Mouse (Mus musculus) kidney, postnatal 0 days (tissue): Measurements from ENCODE around the gene C2cd3. TPM values are rescaled to one million over a fixed set of nuclear protein-coding genes. Genes with fewer than 3 reads are reported as not detected.

ENCODE experiments used
- ATAC-seq: fragments of 200-750 bp; cut with Nextera tagmentation; replicated peaks from 2 replicates; pipeline ENCODE4 v1.8.0; 2017; ENCODE audit warnings: low read depth, moderate number of reproducible peaks, moderate TSS enrichment, moderate library complexity; ENCODE audit not compliant: low FRiP score
- DNase-seq: peaks from one replicate; pipeline ENCODE4 v3.0.0-alpha.2; 2016; ENCODE audit warnings: low spot score
- H3K27ac ChIP-seq: fragments of 300-500 bp; sonication (generic); 2 replicates; pipeline ENCODE4 v1.5.1; 2014; ENCODE audit warnings: mild to moderate bottlenecking
- H3K27me3 ChIP-seq: fragments of 300-500 bp; sonication (generic); 2 replicates; pipeline ENCODE4 v1.6.1; 2014; ENCODE audit warnings: low read length, mixed read lengths; ENCODE audit not compliant: insufficient read depth
- H3K36me3 ChIP-seq: fragments of 300-500 bp; sonication (generic); 2 replicates; pipeline ENCODE4 v1.6.1; 2014; ENCODE audit warnings: low read length, mixed read lengths; ENCODE audit not compliant: insufficient read depth
- H3K4me1 ChIP-seq: fragments of 300-500 bp; sonication (generic); replicated peaks from 2 replicates; pipeline ENCODE4 v1.6.1; 2014; ENCODE audit warnings: antibody characterized with exemption, low read length, mixed read lengths; ENCODE audit not compliant: insufficient read depth
- H3K4me2 ChIP-seq: fragments of 300-500 bp; sonication (generic); 2 replicates; pipeline ENCODE4 v1.6.1; 2014; ENCODE audit warnings: mild to moderate bottlenecking, low read length, moderate library complexity, mixed read lengths
- H3K4me3 ChIP-seq: fragments of 300-500 bp; sonication (generic); replicated peaks from 2 replicates; pipeline ENCODE4 v1.5.1; 2014; ENCODE audit warnings: low read depth, low read length
- H3K9ac ChIP-seq: fragments of 300-500 bp; sonication (generic); 2 replicates; pipeline ENCODE4 v1.6.1; 2014; ENCODE audit warnings: low read depth, low read length
- H3K9me3 ChIP-seq: fragments of 300-500 bp; sonication (generic); replicated peaks from 2 replicates; pipeline ENCODE4 v1.6.1; 2016; ENCODE audit warnings: low read length, inconsistent platforms, mixed read lengths
- CTCF ChIP-seq: IDR thresholded peaks from 2 replicates; pipeline ENCODE4 v1.5.1; 2016; ENCODE audit warnings: antibody characterized with exemption, low read depth, mild to moderate bottlenecking, moderate library complexity
- WGBS: fragments of 180-500 bp; shearing (Covaris S2); extraction: QIAGEN DNeasy Blood & Tissue Kit; methylation state at CpG from one replicate; pipeline ENCODE4 v1.1.7; 2014; 5-methylcytosine and 5-hydroxymethylcytosine counted together
- polyA plus RNA-seq: library from polyadenylated mRNA; unstranded; fragments of >200 nt; fragmentation: Nextera tagmentation; extraction: Ambion mirVana; gene quantifications from 2 replicates; pipeline ENCODE4 v1.2.1, GENCODE M21; 2015

Gene C2cd3
- polyA plus RNA-seq, 1 experiment from 2014 or later, result 13.1 TPM

DNA sequence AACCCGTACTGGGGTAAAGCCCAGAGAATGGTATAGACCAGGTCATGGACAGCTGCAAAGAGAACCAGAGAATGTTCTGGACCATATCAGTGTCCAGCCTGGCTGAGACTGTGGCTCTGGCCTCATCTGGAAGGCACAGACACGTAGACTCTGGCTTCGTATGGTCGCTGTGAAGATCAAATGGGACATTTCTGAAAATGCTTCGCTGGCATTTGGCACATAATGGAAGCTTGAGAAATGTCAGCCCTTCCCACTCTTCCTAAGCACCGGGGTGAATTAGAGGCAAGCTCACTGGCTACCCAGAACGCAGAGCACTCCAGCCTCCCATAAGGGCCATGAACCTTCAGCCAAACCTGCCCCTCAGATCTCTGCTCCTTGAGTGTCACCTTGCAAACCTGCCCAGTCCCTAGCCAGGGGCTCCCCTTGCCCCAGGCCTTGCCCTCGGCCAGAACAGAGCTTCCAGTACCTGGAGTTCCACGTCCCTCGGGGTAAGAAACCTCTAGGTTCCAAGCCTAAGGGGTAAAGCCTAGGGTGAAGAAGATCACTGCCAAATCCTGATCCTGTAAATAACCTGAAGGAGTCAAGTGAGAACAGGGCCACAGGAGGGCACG, 98.9 kb downstream of the C2cd3 start:
- Histone ChIP-seq H3K4me2 (no peak overlapping the region), H3K27me3 (no peaks in the 10 kb centered on the region), H3K27ac (no peak overlapping the region), H3K9me3 (no peaks in the 10 kb centered on the region), H3K9ac (no peak overlapping the region), H3K4me3 (no peak overlapping the region), H3K4me1 (no peaks in the 10 kb centered on the region; the same call in 1 of the 2 replicates), H3K36me3 (peaks cover 8% of the 10 kb centered on the region; the same call in 1 of the 2 replicates)
- 92% methylated on average over 11 of the region's 11 CpGs for WGBS
- TF ChIP-seq CTCF, result no peak
- ATAC-seq (no peak), DNase-seq (no peak)

- 85% methylated on average over 1 of the region's 1 CpGs for WGBS
- ATAC-seq (no peak), DNase-seq (no peak)
- Histone ChIP-seq H3K4me2 (no peak overlapping the region), H3K27me3 (no peaks in the 10 kb centered on the region), H3K4me1 (no peaks in the 10 kb centered on the region), H3K27ac (no peak overlapping the region), H3K9ac (no peak overlapping the region), H3K9me3 (no peaks in the 10 kb centered on the region), H3K36me3 (peaks cover 8% of the 10 kb centered on the region; the same call in 1 of the 2 replicates), H3K4me3 (no peak overlapping the region)
- TF ChIP-seq CTCF, result no peak
Measured at GRCm38 (mm10) chr7:100471407-100471797, 99.4 kb downstream of the C2cd3 start.

GRCm38 (mm10) chr7:100472777-100473176, 100.7 kb downstream of the C2cd3 start, which contains the start of gene Ucp3:
Gene Ucp3 (plus strand): TSS chr7:100472990.
- no peaks in the 10 kb centered on the region for H3K27me3 ChIP-seq
- H3K4me2 ChIP-seq, result no peak within 1 kb of the TSS
- H3K4me3 ChIP-seq, result no peak within 1 kb of the TSS
- TF ChIP-seq CTCF, result no peak
- whole genome bisulfite sequencing, result 53% methylated on average over 6 of the region's 6 CpGs
- no peak within 1 kb of the TSS for H3K9ac ChIP-seq
- DNase-seq, result no peak
- H3K9me3 ChIP-seq, result no peaks in the 10 kb centered on the region
- H3K27ac ChIP-seq, result no peak within 1 kb of the TSS
- H3K36me3 ChIP-seq, result peaks cover 8% of the 10 kb centered on the region; the same call in 1 of the 2 replicates
- H3K4me1 ChIP-seq, result no peaks in the 10 kb centered on the region
- no peak for ATAC-seq

DNA sequence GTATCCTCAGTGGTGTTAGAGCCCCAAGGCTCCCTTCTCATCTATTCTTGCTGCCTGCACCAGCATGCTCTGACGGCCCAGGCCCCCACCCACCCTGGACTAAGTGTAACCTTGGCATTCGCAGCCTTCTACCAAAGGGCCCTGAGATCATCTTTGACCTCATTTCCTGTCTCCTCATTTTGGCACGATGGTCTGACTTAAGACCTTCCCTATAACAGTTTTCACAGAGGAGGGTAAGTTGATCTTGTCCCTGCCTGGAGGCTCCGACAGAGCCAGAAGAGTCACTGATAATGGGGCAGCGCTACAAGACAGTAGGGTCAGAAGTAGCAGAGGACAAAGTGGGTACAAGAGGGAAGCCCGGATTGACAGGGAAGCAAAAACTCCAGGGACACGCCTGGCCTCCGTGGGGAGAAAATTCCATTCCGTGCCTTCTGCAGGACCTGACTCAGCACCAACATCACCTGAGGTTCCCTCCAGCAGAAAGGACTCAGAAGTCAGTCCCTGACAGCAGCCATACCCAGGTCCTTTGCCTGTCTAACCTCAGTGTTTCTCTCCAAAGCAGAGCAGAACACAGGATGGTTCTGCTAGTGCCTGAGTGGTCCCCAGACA, 101.9 kb downstream of the C2cd3 start:
- no peak for TF ChIP-seq CTCF
- Histone ChIP-seq H3K4me3 (no peak overlapping the region), H3K9me3 (no peaks in the 10 kb centered on the region), H3K36me3 (peaks cover 7% of the 10 kb centered on the region; the same call in 1 of the 2 replicates), H3K4me2 (no peak overlapping the region), H3K27ac (no peak overlapping the region), H3K27me3 (no peaks in the 10 kb centered on the region), H3K4me1 (no peaks in the 10 kb centered on the region), H3K9ac (no peak overlapping the region)
- no peak for DNase-seq
- 71% methylated on average over 9 of the region's 9 CpGs for WGBS
- ATAC-seq, result no peak

- H3K27me3 ChIP-seq, result no peaks in the 10 kb centered on the region
- H3K4me1 ChIP-seq, result no peaks in the 10 kb centered on the region
- H3K4me2 ChIP-seq, result no peak overlapping the region
- H3K9me3 ChIP-seq, result no peaks in the 10 kb centered on the region
- no peak for DNase-seq
- H3K4me3 ChIP-seq, result no peak overlapping the region
- 53% methylated on average over 1 of the region's 1 CpGs for WGBS
- no peak overlapping the region for H3K9ac ChIP-seq
- ATAC-seq, result no peak; the same call in 1 of the 2 replicates
- H3K27ac ChIP-seq, result no peak overlapping the region
- no peak for TF ChIP-seq CTCF
- H3K36me3 ChIP-seq, result peaks cover under 1% of the 10 kb centered on the region; the same call in 1 of the 2 replicates
Measured at GRCm38 (mm10) chr7:100474680-100475079, 102.6 kb downstream of the C2cd3 start.

DNA sequence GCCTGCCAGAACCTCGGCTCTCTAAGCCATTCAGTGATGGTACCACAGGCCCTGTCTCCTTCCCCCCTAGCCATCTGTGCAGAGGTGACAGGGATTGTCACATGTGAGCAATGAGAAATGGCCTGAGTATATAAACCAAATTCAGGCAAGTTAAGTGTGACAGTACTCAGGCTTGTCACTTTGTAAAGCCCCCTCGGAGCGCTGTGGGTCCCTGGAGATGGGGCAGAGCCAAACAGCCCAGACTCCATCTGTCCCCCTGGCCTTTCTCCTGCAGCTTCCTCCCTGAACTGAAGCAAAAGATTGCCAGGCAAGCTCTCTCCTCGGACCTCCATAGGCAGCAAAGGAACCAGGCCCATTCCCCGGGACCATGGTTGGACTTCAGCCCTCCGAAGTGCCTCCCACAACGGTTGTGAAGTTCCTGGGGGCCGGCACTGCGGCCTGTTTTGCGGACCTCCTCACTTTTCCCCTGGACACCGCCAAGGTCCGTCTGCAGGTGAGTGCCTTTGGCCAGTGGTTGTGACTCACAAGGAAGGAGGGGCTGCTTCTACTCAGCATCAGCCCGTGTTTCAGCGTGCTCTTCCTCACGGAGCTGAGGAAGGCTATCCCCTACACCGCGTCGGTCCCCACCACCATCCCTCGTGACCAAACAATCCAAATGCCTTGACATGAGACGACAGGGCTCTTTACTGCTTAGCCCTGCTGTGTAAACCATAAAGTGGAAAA, 107.2 kb downstream of the C2cd3 start:
- no peak overlapping the region for H3K4me3 ChIP-seq
- no peak for DNase-seq
- no peak for TF ChIP-seq CTCF
- WGBS, result 74% methylated on average over 20 of the region's 20 CpGs
- ATAC-seq, result peak; percentile 57
- no peak overlapping the region; the same call in 1 of the 2 replicates for H3K4me2 ChIP-seq
- no peaks in the 10 kb centered on the region for H3K36me3 ChIP-seq
- no peaks in the 10 kb centered on the region for H3K4me1 ChIP-seq
- 0 out of 2 replicates have a peak overlapping the region, but pooled peaks have one; percentile 13 for H3K9ac ChIP-seq
- no peaks in the 10 kb centered on the region for H3K27me3 ChIP-seq
- no peaks in the 10 kb centered on the region for H3K9me3 ChIP-seq
- H3K27ac ChIP-seq, result 0 out of 2 replicates have a peak overlapping the region, but pooled peaks have one; percentile 8
